Mouse (Mus musculus): Measurements from ENCODE around the gene Eif3f. TPM values are rescaled to one million over a fixed set of nuclear protein-coding genes. Genes with fewer than 3 reads are reported as not detected.

Gene Eif3f
- 40.6 and 48.6 TPM in 2 replicates for polyA plus RNA-seq (2015; fragmentation: Nextera tagmentation; extraction: Ambion mirVana)

GRCm38 (mm10) chr7:108933794-108934731, at the start of gene Eif3f:
Gene Eif3f (plus strand): TSS chr7:108934417.
- peak within 1 kb of the TSS; percentile 89 for H3K9ac ChIP-seq
- H3K4me1 ChIP-seq (replicated peaks) = peaks cover 23% of the 10 kb centered on the region
- peaks cover 34% of the 10 kb centered on the region for H3K36me3 ChIP-seq
- peak; percentile 91 for DNase-seq
- H3K4me2 ChIP-seq = peak within 1 kb of the TSS; percentile 87
- peak within 1 kb of the TSS; percentile 76 for H3K27ac ChIP-seq
- H3K4me3 ChIP-seq (replicated peaks) = peak within 1 kb of the TSS; percentile 84
- H3K27me3 ChIP-seq = no peaks in the 10 kb centered on the region
- ATAC-seq (ENCODE audit: low read depth) = peak; percentile 95
- 2% methylated on average over 50 of the region's 50 CpGs for WGBS (ENCODE audit: insufficient replicate concordance)
- H3K9me3 ChIP-seq (replicated peaks) = no peaks in the 10 kb centered on the region

GRCm38 (mm10) chr7:108884906-108885305, 49.3 kb upstream of the Eif3f start, which contains the start of gene Olfr518:
Gene Olfr518 (minus strand): TSS chr7:108885006.
- H3K27me3 ChIP-seq = no peaks in the 10 kb centered on the region
- H3K4me2 ChIP-seq = no peak within 1 kb of the TSS
- 68% methylated on average over 4 of the region's 4 CpGs for WGBS (ENCODE audit: insufficient replicate concordance)
- H3K9me3 ChIP-seq (replicated peaks) = no peaks in the 10 kb centered on the region
- no peak within 1 kb of the TSS for H3K27ac ChIP-seq
- DNase-seq = no peak
- H3K9ac ChIP-seq = no peak within 1 kb of the TSS
- H3K4me3 ChIP-seq (replicated peaks) = no peak within 1 kb of the TSS
- no peaks in the 10 kb centered on the region for H3K4me1 ChIP-seq (replicated peaks)
- ATAC-seq (ENCODE audit: low read depth) = no peak
- H3K36me3 ChIP-seq = no peaks in the 10 kb centered on the region

- H3K27ac ChIP-seq = no peak within 1 kb of the TSS
- no peak for ATAC-seq (ENCODE audit: low read depth)
- WGBS (ENCODE audit: insufficient replicate concordance) = 61% methylated on average over 5 of the region's 5 CpGs
- H3K36me3 ChIP-seq = no peaks in the 10 kb centered on the region
- no peaks in the 10 kb centered on the region for H3K9me3 ChIP-seq (replicated peaks)
- no peak within 1 kb of the TSS for H3K4me3 ChIP-seq (replicated peaks)
- no peak within 1 kb of the TSS for H3K9ac ChIP-seq
- H3K27me3 ChIP-seq = no peaks in the 10 kb centered on the region
- no peak within 1 kb of the TSS for H3K4me2 ChIP-seq
- DNase-seq = no peak
- no peaks in the 10 kb centered on the region for H3K4me1 ChIP-seq (replicated peaks)
Measured at GRCm38 (mm10) chr7:108894320-108894719, 39.9 kb upstream of the Eif3f start, which contains the start of gene Olfr519. Gene Olfr519 (minus strand): TSS chr7:108894420.

GRCm38 (mm10) chr7:108903969-108904368, 30.2 kb upstream of the Eif3f start:
- Histone ChIP-seq H3K4me2 (no peak overlapping the region), H3K4me3 (replicated peaks) (no peak overlapping the region), H3K9me3 (replicated peaks) (0 out of 2 replicates have a peak, but pooled peaks cover 2% of the 10 kb centered on the region), H3K4me1 (replicated peaks) (no peaks in the 10 kb centered on the region), H3K9ac (no peak overlapping the region), H3K27ac (no peak overlapping the region), H3K36me3 (no peaks in the 10 kb centered on the region), H3K27me3 (no peaks in the 10 kb centered on the region)
- ATAC-seq (ENCODE audit: low read depth) (no peak), DNase-seq (no peak)
- WGBS (ENCODE audit: insufficient replicate concordance) = 52% methylated on average over 2 of the region's 2 CpGs

- 30% methylated on average over 4 of the region's 4 CpGs for WGBS (ENCODE audit: insufficient replicate concordance)
Measured at GRCm38 (mm10) chr7:108927043-108927442, 7.2 kb upstream of the Eif3f start.

GRCm38 (mm10) chr7:108928280-108929188, 5.7 kb upstream of the Eif3f start:
- DNase-seq (no peak), ATAC-seq (ENCODE audit: low read depth) (no peak)
- Histone ChIP-seq H3K9ac (no peak overlapping the region), H3K27me3 (no peaks in the 10 kb centered on the region), H3K36me3 (no peaks in the 10 kb centered on the region), H3K4me2 (no peak overlapping the region), H3K27ac (no peak overlapping the region), H3K4me3 (replicated peaks) (no peak overlapping the region), H3K4me1 (replicated peaks) (no peaks in the 10 kb centered on the region), H3K9me3 (replicated peaks) (no peaks in the 10 kb centered on the region; the same call in 1 of the 2 replicates)
- WGBS (ENCODE audit: insufficient replicate concordance) = 65% methylated on average over 11 of the region's 11 CpGs

More at GRCm38 (mm10) chr7:108927043-108927442, 7.2 kb upstream of the Eif3f start:
- Histone ChIP-seq H3K9ac (no peak overlapping the region), H3K9me3 (replicated peaks) (no peaks in the 10 kb centered on the region; the same call in 1 of the 2 replicates), H3K27ac (no peak overlapping the region), H3K4me3 (replicated peaks) (no peak overlapping the region), H3K27me3 (no peaks in the 10 kb centered on the region), H3K4me1 (replicated peaks) (no peaks in the 10 kb centered on the region), H3K4me2 (no peak overlapping the region), H3K36me3 (no peaks in the 10 kb centered on the region)
- DNase-seq = no peak
- ATAC-seq (ENCODE audit: low read depth) = no peak

- ATAC-seq (ENCODE audit: low read depth) (no peak), DNase-seq (no peak)
- H3K4me2 ChIP-seq = no peak within 1 kb of the TSS
- H3K9ac ChIP-seq = no peak within 1 kb of the TSS
- no peak within 1 kb of the TSS for H3K4me3 ChIP-seq (replicated peaks)
- no peaks in the 10 kb centered on the region for H3K36me3 ChIP-seq
- H3K4me1 ChIP-seq (replicated peaks) = peaks cover 3% of the 10 kb centered on the region; the same call in 1 of the 2 replicates
- no peaks in the 10 kb centered on the region; the same call in 1 of the 2 replicates for H3K9me3 ChIP-seq (replicated peaks)
- no peaks in the 10 kb centered on the region for H3K27me3 ChIP-seq
- no peak within 1 kb of the TSS for H3K27ac ChIP-seq
- 41% methylated on average over 6 of the region's 6 CpGs for WGBS (ENCODE audit: insufficient replicate concordance)
Measured at GRCm38 (mm10) chr7:108929726-108930393, 4.4 kb upstream of the Eif3f start, which contains the start of gene Nlrp10. Gene Nlrp10 (minus strand): TSS chr7:108930178.

GRCm38 (mm10) chr7:108934836-108935235, 619 bp downstream of the Eif3f start:
- peak overlapping the region; percentile 76 for H3K27ac ChIP-seq
- no peaks in the 10 kb centered on the region for H3K9me3 ChIP-seq (replicated peaks)
- H3K36me3 ChIP-seq = peaks cover 42% of the 10 kb centered on the region
- 2% methylated on average over 8 of the region's 8 CpGs for WGBS (ENCODE audit: insufficient replicate concordance)
- no peaks in the 10 kb centered on the region for H3K27me3 ChIP-seq
- H3K4me3 ChIP-seq (replicated peaks) = peak overlapping the region; percentile 84
- no peak for ATAC-seq (ENCODE audit: low read depth)
- peaks cover 23% of the 10 kb centered on the region for H3K4me1 ChIP-seq (replicated peaks)
- H3K9ac ChIP-seq = peak overlapping the region; percentile 89
- no peak for DNase-seq
- H3K4me2 ChIP-seq = peak overlapping the region; percentile 87

GRCm38 (mm10) chr7:108935411-108935810, 1.2 kb downstream of the Eif3f start:
- DNase-seq = no peak

GRCm38 (mm10) chr7:108936591-108936990, 2.4 kb downstream of the Eif3f start:
- peak overlapping the region; percentile 89; the same call in 1 of the 2 replicates for H3K9ac ChIP-seq

More at GRCm38 (mm10) chr7:108935411-108935810, 1.2 kb downstream of the Eif3f start:
- ATAC-seq (ENCODE audit: low read depth) = no peak
- H3K9ac ChIP-seq = peak overlapping the region; percentile 89
- H3K27me3 ChIP-seq = no peaks in the 10 kb centered on the region
- H3K4me3 ChIP-seq (replicated peaks) = peak overlapping the region; percentile 84
- H3K4me1 ChIP-seq (replicated peaks) = peaks cover 23% of the 10 kb centered on the region
- H3K9me3 ChIP-seq (replicated peaks) = no peaks in the 10 kb centered on the region
- 63% methylated on average over 7 of the region's 7 CpGs for WGBS (ENCODE audit: insufficient replicate concordance)
- H3K36me3 ChIP-seq = peaks cover 48% of the 10 kb centered on the region
- H3K4me2 ChIP-seq = peak overlapping the region; percentile 87
- H3K27ac ChIP-seq = no peak overlapping the region

More at GRCm38 (mm10) chr7:108936591-108936990, 2.4 kb downstream of the Eif3f start:
- H3K4me3 ChIP-seq (replicated peaks) = peak overlapping the region; percentile 84; the same call in 1 of the 2 replicates
- WGBS (ENCODE audit: insufficient replicate concordance) = 78% methylated on average over 4 of the region's 4 CpGs
- no peak for ATAC-seq (ENCODE audit: low read depth)
- 0 out of 2 replicates have a peak overlapping the region, but pooled peaks have one; percentile 87 for H3K4me2 ChIP-seq
- peaks cover 23% of the 10 kb centered on the region for H3K4me1 ChIP-seq (replicated peaks)
- DNase-seq = no peak
- no peaks in the 10 kb centered on the region for H3K9me3 ChIP-seq (replicated peaks)
- H3K27me3 ChIP-seq = no peaks in the 10 kb centered on the region
- peaks cover 59% of the 10 kb centered on the region for H3K36me3 ChIP-seq
- H3K27ac ChIP-seq = no peak overlapping the region

Measured in liver, embryonic 13.5 days (tissue).